ENCODE assay signal across 8 mouse cellular contexts in the genomic region with DNA sequence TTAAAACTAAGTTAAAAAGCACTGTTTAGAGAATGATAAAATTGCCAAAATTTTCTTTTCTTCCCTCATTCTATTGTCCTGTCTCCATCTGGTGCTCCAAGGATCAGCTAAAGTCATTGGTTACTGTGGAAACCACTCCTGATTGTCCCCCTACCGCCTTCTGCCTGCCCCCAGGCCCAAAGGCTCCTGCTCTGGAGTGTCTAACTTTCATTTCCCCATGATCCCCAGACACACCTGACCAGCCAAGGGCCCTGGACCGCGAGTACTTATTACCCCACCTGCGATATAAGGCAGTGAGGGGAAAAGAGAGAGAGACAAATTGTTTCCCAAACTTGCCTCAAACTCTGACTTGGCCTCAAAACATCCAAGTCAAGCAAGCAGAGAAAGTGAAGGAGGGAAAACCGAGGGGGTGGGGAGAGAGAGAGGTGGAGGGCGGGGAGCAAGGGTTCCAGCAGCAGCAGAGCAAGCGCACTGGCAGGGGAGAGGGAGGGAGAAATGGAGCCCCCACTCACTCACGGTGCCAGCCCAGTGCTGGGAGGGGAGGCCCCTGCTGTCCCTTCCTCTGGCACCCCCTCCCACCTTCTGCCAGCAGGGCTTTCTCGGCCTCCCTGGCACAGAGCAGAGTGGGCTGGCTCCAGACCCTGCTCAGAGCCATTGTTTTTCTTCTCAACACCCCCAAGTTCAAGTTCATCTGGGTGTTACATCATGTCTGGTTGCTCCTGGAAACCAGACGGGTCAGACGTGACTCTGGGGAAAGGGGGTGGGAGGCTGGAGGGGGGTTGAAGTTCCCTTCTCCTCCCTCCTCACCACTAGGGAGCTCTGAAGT. TPM values are rescaled to one million over a fixed set of nuclear protein-coding genes. Genes with fewer than 3 reads are reported as not detected.
DNase-seq lines count a peak whose midpoint lies in the region; ATAC-seq lines count a peak whose summit lies in the region.

No protein-coding gene starts in this region.

- H3K36me3 ChIP-seq in heart, embryonic 10.5 days = no peaks in the 10 kb centered on the region
- H3K36me3 ChIP-seq in limb, embryonic 12.5 days = peaks cover 38% of the 10 kb centered on the region
- H3K36me3 ChIP-seq in neural tube, embryonic 11.5 days (ENCODE audit: control insufficient read depth, insufficient read depth, low read length) = no peaks in the 10 kb centered on the region

- H3K4me1 ChIP-seq in heart, embryonic 10.5 days = peaks cover 55% of the 10 kb centered on the region
- H3K4me1 ChIP-seq in limb, embryonic 12.5 days (replicated peaks) = peaks cover 93% of the 10 kb centered on the region
- peaks cover 49% of the 10 kb centered on the region for H3K4me1 ChIP-seq in neural tube, embryonic 11.5 days (ENCODE audit: control insufficient read depth, insufficient read depth, low read length)

- no peak overlapping the region for H3K4me3 ChIP-seq in heart, embryonic 10.5 days
- 0 out of 2 replicates have a peak overlapping the region, but pooled peaks have one; percentile 10 for H3K4me3 ChIP-seq in limb, embryonic 12.5 days (replicated peaks)
- no peak overlapping the region for H3K4me3 ChIP-seq in neural tube, embryonic 11.5 days (ENCODE audit: low read depth, low read length)

- H3K27me3 ChIP-seq in heart, embryonic 10.5 days (ENCODE audit: insufficient read depth, poor library complexity, severe bottlenecking) = peaks cover 100% of the 10 kb centered on the region
- peaks cover 35% of the 10 kb centered on the region for H3K27me3 ChIP-seq in limb, embryonic 12.5 days
- peaks cover 72% of the 10 kb centered on the region for H3K27me3 ChIP-seq in neural tube, embryonic 11.5 days (ENCODE audit: control insufficient read depth, insufficient read depth, low read length)

- peak overlapping the region; percentile 40 for H3K4me2 ChIP-seq in limb, embryonic 12.5 days
- H3K4me2 ChIP-seq in neural tube, embryonic 11.5 days (ENCODE audit: low read depth) = peak overlapping the region; percentile 12; the same call in 1 of the 2 replicates

- peak; percentile 78 for DNase-seq in layer of hippocampus, postnatal 10 days (ENCODE audit: low spot score in 2 of 2)
- DNase-seq in layer of hippocampus, postnatal 25 days (ENCODE audit: extremely low spot score in 1 of 2, low spot score in 1 of 2) = no peak
- peak; percentile 87 for DNase-seq in embryo, embryonic 11 days
- no peak for DNase-seq in heart, embryonic 10.5 days (ENCODE audit: low spot score)
- peak; percentile 88 for DNase-seq in neural tube, embryonic 11.5 days (ENCODE audit: low spot score)
- no peak for DNase-seq in left cerebral cortex, adult 8-10 months (ENCODE audit: low spot score in 2 of 2)

- H3K27ac ChIP-seq in heart, embryonic 10.5 days = peak overlapping the region; percentile 37; the same call in 1 of the 2 replicates
- peak overlapping the region; percentile 97 for H3K27ac ChIP-seq in limb, embryonic 12.5 days
- peak overlapping the region; percentile 82 for H3K27ac ChIP-seq in neural tube, embryonic 11.5 days (ENCODE audit: low read depth, low read length)

- peak overlapping the region; percentile 28; the same call in 1 of the 2 replicates for H3K9ac ChIP-seq in limb, embryonic 12.5 days (replicated peaks)
- H3K9ac ChIP-seq in neural tube, embryonic 11.5 days (ENCODE audit: low read length) = peak overlapping the region; percentile 48

- no peaks in the 10 kb centered on the region for H3K9me3 ChIP-seq in heart, embryonic 10.5 days
- no peaks in the 10 kb centered on the region for H3K9me3 ChIP-seq in limb, embryonic 12.5 days
- H3K9me3 ChIP-seq in neural tube, embryonic 11.5 days (ENCODE audit: control insufficient read depth, low read length) = no peaks in the 10 kb centered on the region

- WGBS in heart, embryonic 10.5 days = 26% methylated on average over 10 of the region's 11 CpGs
- 8% methylated on average over 11 of the region's 11 CpGs for WGBS in limb, embryonic 12.5 days
- WGBS in neural tube, embryonic 11.5 days = 14% methylated on average over 10 of the region's 11 CpGs

- ATAC-seq in limb, embryonic 12.5 days (ENCODE audit: insufficient number of reproducible peaks, insufficient read depth, low FRiP score, low TSS enrichment, low read depth) = peak; percentile 86
- peak; percentile 87 for ATAC-seq in neural tube, embryonic 11.5 days (ENCODE audit: insufficient read depth, low FRiP score, low TSS enrichment)
- ATAC-seq in frontal cortex, adult (ENCODE audit: low TSS enrichment) = no peak

RNA-seq across cellular contexts. Expression of gene G430095P16Rik, which starts 10.7 kb away (rescaled TPM):
- total RNA-seq in layer of hippocampus, postnatal 10 days (2021) = not detected
- not detected for total RNA-seq in layer of hippocampus, postnatal 25 days (2021)
- polyA plus RNA-seq in heart, embryonic 10.5 days (2016; fragmentation: Nextera tagmentation; extraction: Ambion mirVana) = 2.1 and 3.2 TPM in 2 replicates
- 9.7 and 11.8 TPM in 2 replicates for polyA plus RNA-seq in limb, embryonic 12.5 days (2016; fragmentation: Nextera tagmentation; extraction: Ambion mirVana)
- polyA plus RNA-seq in neural tube, embryonic 11.5 days (2014; fragmentation: Nextera tagmentation; extraction: Ambion mirVana) = 0.84 and 1.8 TPM in 2 replicates
- total RNA-seq in left cerebral cortex, adult 8-10 months (2022) = under 1 TPM in 1 of 4 experiments, not detected in 3; 0.55 TPM

RNA-seq across cellular contexts. Expression of gene Lyl1, which starts 10.9 kb away (rescaled TPM):
- total RNA-seq in layer of hippocampus, postnatal 10 days (2021) = 1 to 10 TPM; 4.0 to 5.4 TPM
- total RNA-seq in layer of hippocampus, postnatal 25 days (2021) = 1 to 10 TPM; 2.1 to 2.8 TPM
- 18.5 and 19.3 TPM in 2 replicates for polyA plus RNA-seq in heart, embryonic 10.5 days (2016; fragmentation: Nextera tagmentation; extraction: Ambion mirVana)
- 3.7 and 4.7 TPM in 2 replicates for polyA plus RNA-seq in limb, embryonic 12.5 days (2016; fragmentation: Nextera tagmentation; extraction: Ambion mirVana)
- polyA plus RNA-seq in neural tube, embryonic 11.5 days (2014; fragmentation: Nextera tagmentation; extraction: Ambion mirVana) = 4.6 and 5.3 TPM in 2 replicates
- 1 to 10 TPM; 2.2 to 4.5 (median 3.4) TPM for total RNA-seq in left cerebral cortex, adult 8-10 months (2022)

RNA-seq across cellular contexts. Expression of gene Nacc1, which starts 24.5 kb away (rescaled TPM):
- 10 to 100 TPM; 73.7 to 75.3 TPM for total RNA-seq in layer of hippocampus, postnatal 10 days (2021)
- total RNA-seq in layer of hippocampus, postnatal 25 days (2021) = 10 to 100 TPM; 88.9 to 91.0 TPM
- polyA plus RNA-seq in heart, embryonic 10.5 days (2016; fragmentation: Nextera tagmentation; extraction: Ambion mirVana) = 22.2 and 25.0 TPM in 2 replicates
- polyA plus RNA-seq in limb, embryonic 12.5 days (2016; fragmentation: Nextera tagmentation; extraction: Ambion mirVana) = 16.9 and 21.4 TPM in 2 replicates
- 26.2 and 27.0 TPM in 2 replicates for polyA plus RNA-seq in neural tube, embryonic 11.5 days (2014; fragmentation: Nextera tagmentation; extraction: Ambion mirVana)
- total RNA-seq in left cerebral cortex, adult 8-10 months (2022) = 10 to 100 TPM; 88.5 to 97.6 (median 93.9) TPM

RNA-seq across cellular contexts. Expression of gene Trmt1, which starts 26.0 kb away (rescaled TPM):
- total RNA-seq in layer of hippocampus, postnatal 10 days (2021) = 100 to 1,000 TPM in 1 of 2 experiments, 10 to 100 TPM in 1; 99.8 to 105 TPM
- 100 to 1,000 TPM in 1 of 2 experiments, 10 to 100 TPM in 1; 83.4 to 101 TPM for total RNA-seq in layer of hippocampus, postnatal 25 days (2021)
- 59.8 and 64.6 TPM in 2 replicates for polyA plus RNA-seq in heart, embryonic 10.5 days (2016; fragmentation: Nextera tagmentation; extraction: Ambion mirVana)
- polyA plus RNA-seq in limb, embryonic 12.5 days (2016; fragmentation: Nextera tagmentation; extraction: Ambion mirVana) = 63.4 and 66.9 TPM in 2 replicates
- polyA plus RNA-seq in neural tube, embryonic 11.5 days (2014; fragmentation: Nextera tagmentation; extraction: Ambion mirVana) = 60.4 and 60.6 TPM in 2 replicates
- 100 to 1,000 TPM; 101 to 105 (median 103) TPM for total RNA-seq in left cerebral cortex, adult 8-10 months (2022)

RNA-seq across cellular contexts. Expression of gene Ier2, which starts 49.5 kb away (rescaled TPM):
- total RNA-seq in layer of hippocampus, postnatal 10 days (2021) = 10 to 100 TPM; 10.8 to 12.7 TPM
- total RNA-seq in layer of hippocampus, postnatal 25 days (2021) = 1 to 10 TPM; 8.8 to 9.6 TPM
- 71.6 and 103 TPM in 2 replicates for polyA plus RNA-seq in heart, embryonic 10.5 days (2016; fragmentation: Nextera tagmentation; extraction: Ambion mirVana)
- 134 and 144 TPM in 2 replicates for polyA plus RNA-seq in limb, embryonic 12.5 days (2016; fragmentation: Nextera tagmentation; extraction: Ambion mirVana)
- 71.6 and 79.4 TPM in 2 replicates for polyA plus RNA-seq in neural tube, embryonic 11.5 days (2014; fragmentation: Nextera tagmentation; extraction: Ambion mirVana)
- total RNA-seq in left cerebral cortex, adult 8-10 months (2022) = 10 to 100 TPM in 2 of 4 experiments, 1 to 10 TPM in 2; 5.9 to 15.8 (median 8.9) TPM

Comparison
In these comparisons a context has a peak if more than half of its experiments do, and no peak if none do; other contexts are left out.
1. DNase-seq: peak in layer of hippocampus, postnatal 10 days (2 of 2), embryo, embryonic 11 days (single experiment) and neural tube, embryonic 11.5 days (single experiment); none in layer of hippocampus, postnatal 25 days (0 of 2), heart, embryonic 10.5 days (single experiment) and left cerebral cortex, adult 8-10 months (0 of 2).
2. H3K27ac ChIP-seq: peak in every context shown above with its lines; median percentile 97 in limb, embryonic 12.5 days; 82 in neural tube, embryonic 11.5 days; 37 in heart, embryonic 10.5 days.